In the genomic region with DNA sequence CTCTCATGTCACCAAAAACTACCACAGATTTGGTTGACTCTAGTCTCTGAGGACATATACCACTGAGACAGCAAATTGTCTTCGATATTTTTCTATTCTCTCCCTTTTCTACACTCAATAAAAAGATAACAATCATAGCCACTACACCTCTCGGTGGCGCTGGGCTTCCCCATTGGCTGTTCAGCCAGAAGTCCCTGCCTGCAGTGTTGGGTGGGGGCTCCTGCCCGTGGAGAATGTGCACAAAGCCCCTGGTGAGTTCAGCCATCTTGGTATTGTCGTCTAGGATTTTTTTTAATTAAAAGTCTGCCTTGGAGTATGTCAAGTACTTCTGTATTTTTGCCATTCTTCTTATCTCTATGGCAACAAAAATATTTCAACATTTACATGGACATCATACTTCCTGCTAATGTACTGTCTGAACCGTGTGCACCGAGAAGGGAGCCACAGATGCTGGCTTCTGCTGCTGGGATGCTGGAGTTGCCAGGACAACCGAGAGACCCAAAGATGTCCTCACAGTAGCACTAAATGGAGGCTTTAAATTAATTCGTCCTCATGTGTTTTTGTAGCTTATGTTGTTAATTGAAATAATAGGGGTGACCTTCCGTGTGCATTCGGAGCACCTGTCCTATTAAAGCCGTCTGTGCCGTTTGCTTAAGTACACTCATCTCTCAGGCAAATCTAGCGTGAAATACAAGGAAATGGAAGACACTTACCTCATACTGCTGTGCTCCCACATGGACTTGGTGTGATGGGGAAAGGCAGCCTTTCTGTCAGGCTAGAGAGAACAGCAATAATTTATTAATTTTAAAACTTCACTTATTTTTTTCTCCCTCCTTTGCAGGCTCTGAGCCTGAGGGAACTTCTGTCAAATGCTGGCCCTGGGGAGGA, we compare ENCODE assay signal across 23 mouse cellular contexts.
A peak's percentile ranks its signal among the peaks of the same experiment; 100 is the strongest.
DNase-seq lines count a peak whose midpoint lies in the region; ATAC-seq and TF ChIP-seq lines count a peak whose summit lies in the region.
"Had no signal": no experiment of that assay in that cellular context is flagged by ENCODE, and none has a peak within 500 bp of the region (broad histone marks: within the 10 kb centered on the region; RNA-seq: fewer than 3 reads in every experiment).

No protein-coding gene starts in this region.

- H3K27me3 ChIP-seq in forebrain, embryonic 12.5 days, result peaks cover 32% of the 10 kb centered on the region; the same call in 1 of the 2 replicates
- H3K27me3 ChIP-seq in forebrain, embryonic 15.5 days, result no peaks in the 10 kb centered on the region
- H3K27me3 ChIP-seq in hindbrain, postnatal 0 days (ENCODE audit: insufficient read depth, low read length), result no peaks in the 10 kb centered on the region
- H3K27me3 ChIP-seq in hindbrain, embryonic 14.5 days (ENCODE audit: control insufficient read depth, insufficient read depth, low read length), result peaks cover 12% of the 10 kb centered on the region; the same call in 1 of the 2 replicates
- H3K27me3 ChIP-seq in midbrain, postnatal 0 days (ENCODE audit: insufficient read depth, low read length), result no peaks in the 10 kb centered on the region
- H3K27me3 ChIP-seq: heart, embryonic 13.5 days; kidney, embryonic 15.5 days; limb, embryonic 13.5 days; liver, embryonic 12.5 days; stomach, embryonic 15.5 days had no signal

- H3K4me2 ChIP-seq in forebrain, embryonic 12.5 days, result no peak overlapping the region
- no peak overlapping the region for H3K4me2 ChIP-seq in forebrain, embryonic 15.5 days (replicated peaks)
- no peak overlapping the region for H3K4me2 ChIP-seq in hindbrain, postnatal 0 days (ENCODE audit: low read depth, low read length)
- no peak overlapping the region for H3K4me2 ChIP-seq in hindbrain, embryonic 14.5 days (replicated peaks)
- no peak overlapping the region for H3K4me2 ChIP-seq in midbrain, postnatal 0 days (ENCODE audit: low read depth, low read length, poor library complexity, severe bottlenecking)
- H3K4me2 ChIP-seq: heart, embryonic 13.5 days; kidney, embryonic 15.5 days; limb, embryonic 13.5 days; liver, embryonic 12.5 days; stomach, embryonic 15.5 days had no signal

- WGBS in forebrain, embryonic 12.5 days, result 62% methylated on average over 14 of the region's 14 CpGs
- WGBS in forebrain, embryonic 15.5 days, result 56% methylated on average over 14 of the region's 14 CpGs
- WGBS in hindbrain, postnatal 0 days, result 45% methylated on average over 14 of the region's 14 CpGs
- 43% methylated on average over 14 of the region's 14 CpGs for WGBS in hindbrain, embryonic 14.5 days
- WGBS in midbrain, postnatal 0 days, result 45% methylated on average over 14 of the region's 14 CpGs

- H3K27ac ChIP-seq in forebrain, embryonic 12.5 days, result no peak overlapping the region
- no peak overlapping the region for H3K27ac ChIP-seq in forebrain, embryonic 15.5 days (replicated peaks)
- H3K27ac ChIP-seq in hindbrain, postnatal 0 days, result no peak overlapping the region
- no peak overlapping the region for H3K27ac ChIP-seq in hindbrain, embryonic 14.5 days
- H3K27ac ChIP-seq in midbrain, postnatal 0 days (ENCODE audit: low read depth, low read length), result peak overlapping the region; percentile 59; the same call in 1 of the 2 replicates
- H3K27ac ChIP-seq: heart, adult 2 months; heart, embryonic 13.5 days; kidney, embryonic 15.5 days; limb, embryonic 13.5 days; liver, embryonic 12.5 days; stomach, embryonic 15.5 days had no signal

- H3K36me3 ChIP-seq in forebrain, embryonic 12.5 days (replicated peaks), result no peaks in the 10 kb centered on the region
- no peaks in the 10 kb centered on the region for H3K36me3 ChIP-seq in forebrain, embryonic 15.5 days
- H3K36me3 ChIP-seq in hindbrain, postnatal 0 days (ENCODE audit: insufficient read depth, low read length), result no peaks in the 10 kb centered on the region
- H3K36me3 ChIP-seq in hindbrain, embryonic 14.5 days (replicated peaks; ENCODE audit: control insufficient read depth, insufficient read depth), result no peaks in the 10 kb centered on the region
- H3K36me3 ChIP-seq in midbrain, postnatal 0 days (ENCODE audit: insufficient read depth, low read length), result no peaks in the 10 kb centered on the region
- H3K36me3 ChIP-seq: heart, embryonic 13.5 days; kidney, embryonic 15.5 days; limb, embryonic 13.5 days; liver, embryonic 12.5 days; stomach, embryonic 15.5 days had no signal

- DNase-seq in hindbrain, postnatal 0 days (ENCODE audit: low spot score), result peak; percentile 36
- DNase-seq in hindbrain, embryonic 14.5 days (ENCODE audit: low spot score), result no peak
- DNase-seq in brain, adult 2 months (ENCODE audit: low read depth, low spot score), result peak; percentile 34
- DNase-seq in midbrain, postnatal 0 days (ENCODE audit: low spot score), result peak; percentile 35
- DNase-seq: cerebellum, adult 2 months; cerebellum, postnatal 36 days; embryo, embryonic 11 days; gastrocnemius, postnatal 14 days; heart, adult 2 months; heart, postnatal 14 days; kidney, adult 11 months; kidney, postnatal 36 days; lung, adult 18-20 months; thymus, postnatal 25 days had no signal

- no peak overlapping the region for H3K9ac ChIP-seq in forebrain, embryonic 12.5 days
- no peak overlapping the region for H3K9ac ChIP-seq in forebrain, embryonic 15.5 days (replicated peaks)
- no peak overlapping the region for H3K9ac ChIP-seq in hindbrain, postnatal 0 days (replicated peaks; ENCODE audit: low read length)
- H3K9ac ChIP-seq in hindbrain, embryonic 14.5 days, result no peak overlapping the region
- H3K9ac ChIP-seq in midbrain, postnatal 0 days (replicated peaks; ENCODE audit: low read length, poor library complexity, severe bottlenecking), result no peak overlapping the region
- H3K9ac ChIP-seq: heart, embryonic 13.5 days; kidney, embryonic 15.5 days; limb, embryonic 13.5 days; liver, embryonic 12.5 days; stomach, embryonic 15.5 days had no signal

- no peaks in the 10 kb centered on the region for H3K9me3 ChIP-seq in forebrain, embryonic 12.5 days
- no peaks in the 10 kb centered on the region for H3K9me3 ChIP-seq in forebrain, embryonic 15.5 days
- no peaks in the 10 kb centered on the region for H3K9me3 ChIP-seq in hindbrain, postnatal 0 days (ENCODE audit: low read length)
- H3K9me3 ChIP-seq in hindbrain, embryonic 14.5 days (ENCODE audit: control insufficient read depth, low read length), result no peaks in the 10 kb centered on the region
- H3K9me3 ChIP-seq in midbrain, postnatal 0 days (ENCODE audit: low read length), result no peaks in the 10 kb centered on the region
- H3K9me3 ChIP-seq: heart, embryonic 13.5 days; limb, embryonic 13.5 days; liver, embryonic 12.5 days; stomach, embryonic 15.5 days had no signal

- peak; percentile 69 for ATAC-seq in forebrain, embryonic 12.5 days (ENCODE audit: low FRiP score)
- ATAC-seq in forebrain, embryonic 15.5 days (replicated peaks), result no peak; the same call in 1 of the 2 replicates
- peak; percentile 65 for ATAC-seq in hindbrain, postnatal 0 days
- ATAC-seq in hindbrain, embryonic 14.5 days (ENCODE audit: low FRiP score), result no peak
- peak; percentile 74 for ATAC-seq in midbrain, postnatal 0 days (ENCODE audit: low FRiP score)
- no peak for ATAC-seq in erythroid progenitor cell, adult 5-6 weeks (replicated peaks; ENCODE audit: low FRiP score, poor library complexity, severe bottlenecking)
- ATAC-seq: activated CD4-positive, CD25-positive, alpha-beta regulatory T cell, adult 4 months; liver, embryonic 12.5 days had no signal

- TF ChIP-seq CTCF in hindbrain, postnatal 0 days (IDR thresholded peaks at IDR 0.05; ENCODE audit: low read depth), result no peak
- TF ChIP-seq CTCF in midbrain, postnatal 0 days (IDR thresholded peaks at IDR 0.05), result no peak

- peaks cover 13% of the 10 kb centered on the region; the same call in 1 of the 2 replicates for H3K4me1 ChIP-seq in forebrain, embryonic 12.5 days
- peaks cover 13% of the 10 kb centered on the region for H3K4me1 ChIP-seq in forebrain, embryonic 15.5 days
- peaks cover 11% of the 10 kb centered on the region for H3K4me1 ChIP-seq in hindbrain, postnatal 0 days (ENCODE audit: insufficient read depth, low read length)
- 0 out of 2 replicates have a peak, but pooled peaks cover 6% of the 10 kb centered on the region for H3K4me1 ChIP-seq in hindbrain, embryonic 14.5 days (replicated peaks; ENCODE audit: control insufficient read depth, insufficient read depth, low read length)
- peaks cover 3% of the 10 kb centered on the region; the same call in 1 of the 2 replicates for H3K4me1 ChIP-seq in midbrain, postnatal 0 days (ENCODE audit: insufficient read depth, low read length)
- H3K4me1 ChIP-seq: kidney, embryonic 15.5 days; liver, embryonic 12.5 days; stomach, embryonic 15.5 days had no signal

- H3K4me3 ChIP-seq in forebrain, embryonic 12.5 days (replicated peaks), result no peak overlapping the region
- no peak overlapping the region for H3K4me3 ChIP-seq in forebrain, embryonic 15.5 days
- H3K4me3 ChIP-seq in hindbrain, postnatal 0 days (ENCODE audit: low read length), result no peak overlapping the region
- no peak overlapping the region for H3K4me3 ChIP-seq in hindbrain, embryonic 14.5 days (replicated peaks; ENCODE audit: low read length)
- no peak overlapping the region for H3K4me3 ChIP-seq in midbrain, postnatal 0 days (ENCODE audit: low read depth, low read length)
- H3K4me3 ChIP-seq: heart, adult 2 months; heart, embryonic 13.5 days; kidney, embryonic 15.5 days; limb, embryonic 13.5 days; liver, embryonic 12.5 days; stomach, embryonic 15.5 days had no signal

Comparison
In these comparisons a context has a peak if more than half of its experiments do, and no peak if none do; other contexts are left out.
1. ATAC-seq: peak in forebrain, embryonic 12.5 days (single experiment), hindbrain, postnatal 0 days (single experiment) and midbrain, postnatal 0 days (single experiment); none in forebrain, embryonic 15.5 days (single experiment), hindbrain, embryonic 14.5 days (single experiment) and erythroid progenitor cell, adult 5-6 weeks (single experiment).